Mouse (Mus musculus): ENCODE data around the gene Gemin2. TPM values are rescaled to one million over a fixed set of nuclear protein-coding genes. Genes with fewer than 3 reads are reported as not detected.
A peak's percentile ranks its signal among the peaks of the same experiment; 100 is the strongest.

The Gemin2 gene
- polyA plus RNA-seq, 1 experiment from 2014 or later, result 29.4 TPM

DNA sequence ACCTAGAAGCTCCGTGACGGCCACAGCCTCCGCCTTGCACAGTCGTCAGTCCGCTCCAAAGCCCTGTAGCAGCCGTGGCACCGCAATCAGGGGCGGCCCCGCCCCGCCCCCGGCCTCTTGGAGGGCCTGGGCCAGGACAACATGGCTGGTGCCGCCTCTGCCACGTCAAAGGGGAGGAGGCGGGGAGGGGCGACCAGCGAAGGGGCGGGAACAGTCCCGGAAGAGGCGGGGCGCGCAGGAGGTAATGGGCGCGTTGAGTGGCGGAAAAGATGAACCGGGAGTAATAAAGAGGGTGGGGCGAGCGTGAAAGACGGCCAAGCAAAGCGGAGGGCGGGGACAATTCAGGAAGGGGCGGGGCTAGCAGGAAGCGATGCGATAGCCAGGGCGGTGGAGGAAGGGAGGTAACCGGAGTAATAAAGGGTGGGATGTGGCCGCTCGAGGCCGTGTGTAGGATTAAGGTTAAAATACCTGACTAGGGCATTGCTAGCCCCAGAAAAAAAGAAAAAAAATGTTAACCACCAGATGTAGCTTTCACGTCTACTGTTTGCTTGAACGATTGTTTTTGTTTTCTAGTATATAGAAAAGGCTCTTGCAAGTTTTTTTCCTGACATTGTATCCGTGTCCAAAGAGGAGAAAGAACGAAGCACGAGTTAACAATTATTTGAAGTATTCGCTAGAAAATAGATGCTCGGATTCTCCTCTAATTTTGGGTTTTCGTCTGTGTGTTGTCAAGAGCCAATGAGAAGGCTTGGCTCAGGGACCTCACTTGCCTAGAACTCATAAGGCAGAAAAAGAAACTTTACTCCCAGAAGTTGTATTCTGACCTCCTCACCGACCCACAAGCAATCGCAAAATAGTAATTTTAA is 1.1 kb upstream of the Gemin2 start, which contains the start of gene Sec23a:
Sec23a (minus strand) TSS at position 174 of the 866 bp plus-strand sequence.
- Histone ChIP-seq H3K36me3 (replicated peaks; ENCODE audit: control insufficient read depth, insufficient read depth, low read depth, low read length) (no peaks in the 10 kb centered on the region), H3K4me2 (ENCODE audit: low read depth, low read length) (peak within 1 kb of the TSS; percentile 74), H3K9ac (replicated peaks; ENCODE audit: low read length) (peak within 1 kb of the TSS; percentile 80), H3K27ac (replicated peaks; ENCODE audit: low read depth, low read length) (peak within 1 kb of the TSS; percentile 68; the same call in 1 of the 2 replicates), H3K4me1 (ENCODE audit: control insufficient read depth, insufficient read depth, low read length) (no peaks in the 10 kb centered on the region), H3K4me3 (ENCODE audit: low read depth, low read length) (peak within 1 kb of the TSS; percentile 77), H3K9me3 (replicated peaks; ENCODE audit: control insufficient read depth, low read length) (no peaks in the 10 kb centered on the region), H3K27me3 (ENCODE audit: control insufficient read depth, insufficient read depth, low read length) (no peaks in the 10 kb centered on the region)
- under 1% methylated on average over 48 of the region's 48 CpGs for WGBS
- peak; percentile 99 for DNase-seq (ENCODE audit: low spot score)
- ATAC-seq (replicated peaks; ENCODE audit: insufficient number of reproducible peaks, low FRiP score, low TSS enrichment, low read depth), result peak; percentile 98

DNA sequence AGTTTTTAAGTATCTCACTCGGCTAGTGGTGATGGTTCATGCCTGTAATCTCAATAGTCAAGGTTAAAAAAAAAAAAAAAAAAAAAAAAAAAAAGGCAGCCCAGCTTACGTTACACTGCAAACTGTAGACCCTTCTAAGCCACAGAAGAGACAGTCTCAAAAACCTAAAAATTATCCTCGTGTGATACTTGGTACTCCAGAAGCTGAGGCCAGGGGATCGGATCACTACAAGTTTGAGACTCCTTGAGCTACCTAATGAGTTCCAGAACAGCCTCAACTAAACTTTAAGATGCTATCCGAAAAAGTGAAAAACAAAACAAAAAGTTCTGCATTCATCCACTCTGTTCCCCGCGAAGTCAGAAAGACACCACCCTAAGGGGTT is 492 bp upstream of the Gemin2 start:
- ATAC-seq (replicated peaks; ENCODE audit: insufficient number of reproducible peaks, low FRiP score, low TSS enrichment, low read depth) (no peak), DNase-seq (ENCODE audit: low spot score) (peak; percentile 39)
- Histone ChIP-seq H3K4me1 (ENCODE audit: control insufficient read depth, insufficient read depth, low read length) (no peaks in the 10 kb centered on the region), H3K4me2 (ENCODE audit: low read depth, low read length) (peak overlapping the region; percentile 55), H3K27ac (replicated peaks; ENCODE audit: low read depth, low read length) (no peak overlapping the region), H3K9ac (replicated peaks; ENCODE audit: low read length) (peak overlapping the region; percentile 29), H3K9me3 (replicated peaks; ENCODE audit: control insufficient read depth, low read length) (no peaks in the 10 kb centered on the region), H3K4me3 (ENCODE audit: low read depth, low read length) (peak overlapping the region; percentile 56), H3K36me3 (replicated peaks; ENCODE audit: control insufficient read depth, insufficient read depth, low read depth, low read length) (no peaks in the 10 kb centered on the region), H3K27me3 (ENCODE audit: control insufficient read depth, insufficient read depth, low read length) (no peaks in the 10 kb centered on the region)
- 1% methylated on average over 7 of the region's 7 CpGs for WGBS

DNA sequence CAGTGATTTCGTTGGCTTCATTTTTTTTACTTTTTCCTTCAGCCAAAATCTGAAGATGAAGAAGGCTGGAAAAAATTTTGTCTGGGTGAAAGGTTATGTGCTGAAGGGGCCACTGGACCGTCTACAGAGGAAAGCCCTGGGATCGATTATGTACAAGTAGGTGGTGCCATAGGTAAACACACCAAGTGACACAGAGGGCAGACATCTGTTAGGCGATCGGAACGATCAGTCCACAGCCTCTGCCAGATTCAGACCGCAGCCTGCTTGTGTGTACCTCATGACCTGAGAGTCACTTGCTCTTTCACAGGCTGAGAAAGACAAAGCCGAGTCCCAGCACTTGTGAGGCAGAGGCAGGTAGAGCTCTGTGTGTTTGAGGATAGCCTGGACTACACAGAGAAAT is 4.8 kb downstream of the Gemin2 start:
- Histone ChIP-seq H3K9me3 (replicated peaks; ENCODE audit: control insufficient read depth, low read length) (no peaks in the 10 kb centered on the region), H3K27me3 (ENCODE audit: control insufficient read depth, insufficient read depth, low read length) (no peaks in the 10 kb centered on the region), H3K4me1 (ENCODE audit: control insufficient read depth, insufficient read depth, low read length) (no peaks in the 10 kb centered on the region), H3K27ac (replicated peaks; ENCODE audit: low read depth, low read length) (no peak overlapping the region), H3K4me3 (ENCODE audit: low read depth, low read length) (no peak overlapping the region), H3K36me3 (replicated peaks; ENCODE audit: control insufficient read depth, insufficient read depth, low read depth, low read length) (no peaks in the 10 kb centered on the region; the same call in 1 of the 2 replicates), H3K4me2 (ENCODE audit: low read depth, low read length) (no peak overlapping the region), H3K9ac (replicated peaks; ENCODE audit: low read length) (no peak overlapping the region)
- DNase-seq (ENCODE audit: low spot score) (no peak), ATAC-seq (replicated peaks; ENCODE audit: insufficient number of reproducible peaks, low FRiP score, low TSS enrichment, low read depth) (no peak)
- WGBS, result 67% methylated on average over 8 of the region's 8 CpGs

DNA sequence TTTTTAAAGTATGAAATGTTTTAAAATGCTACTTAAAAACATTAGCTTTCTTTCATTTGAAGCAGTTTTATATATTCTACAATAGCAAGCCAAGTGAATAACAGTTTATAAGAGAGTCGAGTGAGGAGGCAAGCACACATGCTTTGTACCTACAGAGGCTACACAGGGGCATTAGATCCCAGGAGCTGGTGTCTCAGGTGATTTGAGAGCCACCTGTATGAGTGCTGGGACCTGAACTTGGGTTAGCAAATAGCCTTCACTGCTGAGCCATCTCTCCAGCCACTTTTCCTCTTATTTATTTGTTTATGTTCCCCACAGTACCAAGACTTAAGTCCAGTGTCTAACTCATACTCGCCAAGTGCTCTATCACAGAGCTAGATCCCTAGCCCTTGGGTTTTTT is 6.7 kb downstream of the Gemin2 start:
- H3K9me3 ChIP-seq (replicated peaks; ENCODE audit: control insufficient read depth, low read length), result no peaks in the 10 kb centered on the region
- DNase-seq (ENCODE audit: low spot score) (no peak), ATAC-seq (replicated peaks; ENCODE audit: insufficient number of reproducible peaks, low FRiP score, low TSS enrichment, low read depth) (no peak)
- H3K4me2 ChIP-seq (ENCODE audit: low read depth, low read length), result no peak overlapping the region
- H3K27ac ChIP-seq (replicated peaks; ENCODE audit: low read depth, low read length), result no peak overlapping the region
- no peaks in the 10 kb centered on the region for H3K4me1 ChIP-seq (ENCODE audit: control insufficient read depth, insufficient read depth, low read length)
- WGBS, result 85% methylated on average over 2 of the region's 2 CpGs
- H3K4me3 ChIP-seq (ENCODE audit: low read depth, low read length), result no peak overlapping the region
- no peaks in the 10 kb centered on the region for H3K27me3 ChIP-seq (ENCODE audit: control insufficient read depth, insufficient read depth, low read length)
- H3K36me3 ChIP-seq (replicated peaks; ENCODE audit: control insufficient read depth, insufficient read depth, low read depth, low read length), result no peaks in the 10 kb centered on the region; the same call in 1 of the 2 replicates
- H3K9ac ChIP-seq (replicated peaks; ENCODE audit: low read length), result no peak overlapping the region

DNA sequence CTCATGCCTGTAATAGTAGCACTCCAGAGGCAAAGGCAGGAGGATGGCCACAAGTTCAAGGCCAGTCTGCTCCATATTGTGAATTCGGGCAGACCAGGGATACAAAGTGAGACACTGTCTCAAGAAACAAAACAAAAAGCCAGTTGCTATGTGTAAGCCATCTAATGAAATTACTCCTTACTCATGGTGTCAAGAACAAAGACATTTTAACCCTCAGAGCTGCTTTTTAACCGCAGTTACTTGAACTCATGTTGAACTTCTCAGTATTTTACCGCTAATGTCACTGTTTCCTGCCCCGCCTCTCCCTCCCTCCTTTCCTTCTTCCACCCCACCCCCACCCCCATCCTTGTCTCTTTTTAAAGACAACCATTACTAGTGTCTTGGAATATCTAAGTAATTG is 8.1 kb downstream of the Gemin2 start:
- ATAC-seq (replicated peaks; ENCODE audit: insufficient number of reproducible peaks, low FRiP score, low TSS enrichment, low read depth) (no peak), DNase-seq (ENCODE audit: low spot score) (no peak)
- Histone ChIP-seq H3K27me3 (ENCODE audit: control insufficient read depth, insufficient read depth, low read length) (no peaks in the 10 kb centered on the region), H3K27ac (replicated peaks; ENCODE audit: low read depth, low read length) (no peak overlapping the region), H3K9ac (replicated peaks; ENCODE audit: low read length) (no peak overlapping the region), H3K4me3 (ENCODE audit: low read depth, low read length) (no peak overlapping the region), H3K36me3 (replicated peaks; ENCODE audit: control insufficient read depth, insufficient read depth, low read depth, low read length) (peaks cover 3% of the 10 kb centered on the region), H3K9me3 (replicated peaks; ENCODE audit: control insufficient read depth, low read length) (no peaks in the 10 kb centered on the region), H3K4me2 (ENCODE audit: low read depth, low read length) (no peak overlapping the region), H3K4me1 (ENCODE audit: control insufficient read depth, insufficient read depth, low read length) (no peaks in the 10 kb centered on the region)
- 90% methylated on average over 4 of the region's 4 CpGs for WGBS

DNA sequence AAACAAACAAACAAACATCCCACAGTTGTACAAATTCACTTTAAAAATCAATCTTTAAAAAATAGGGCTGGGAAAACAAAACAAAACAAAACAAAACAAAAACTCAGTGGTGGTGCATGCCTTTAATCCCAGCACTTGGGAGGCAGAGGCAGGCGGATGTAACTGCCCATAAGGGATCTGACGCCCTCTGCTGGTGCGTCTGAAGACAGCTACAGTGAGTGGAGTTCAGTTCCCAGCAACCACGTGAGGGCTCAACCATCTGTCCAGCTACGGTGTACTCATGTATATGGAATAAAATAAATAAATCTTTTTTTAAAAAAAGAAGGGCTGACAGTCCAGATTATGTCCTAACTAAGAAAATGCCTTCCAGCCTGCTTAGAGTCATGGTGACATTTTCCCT is 18.9 kb downstream of the Gemin2 start:
- 66% methylated on average over 5 of the region's 5 CpGs for WGBS
- DNase-seq (ENCODE audit: low spot score) (no peak), ATAC-seq (replicated peaks; ENCODE audit: insufficient number of reproducible peaks, low FRiP score, low TSS enrichment, low read depth) (no peak)

DNA sequence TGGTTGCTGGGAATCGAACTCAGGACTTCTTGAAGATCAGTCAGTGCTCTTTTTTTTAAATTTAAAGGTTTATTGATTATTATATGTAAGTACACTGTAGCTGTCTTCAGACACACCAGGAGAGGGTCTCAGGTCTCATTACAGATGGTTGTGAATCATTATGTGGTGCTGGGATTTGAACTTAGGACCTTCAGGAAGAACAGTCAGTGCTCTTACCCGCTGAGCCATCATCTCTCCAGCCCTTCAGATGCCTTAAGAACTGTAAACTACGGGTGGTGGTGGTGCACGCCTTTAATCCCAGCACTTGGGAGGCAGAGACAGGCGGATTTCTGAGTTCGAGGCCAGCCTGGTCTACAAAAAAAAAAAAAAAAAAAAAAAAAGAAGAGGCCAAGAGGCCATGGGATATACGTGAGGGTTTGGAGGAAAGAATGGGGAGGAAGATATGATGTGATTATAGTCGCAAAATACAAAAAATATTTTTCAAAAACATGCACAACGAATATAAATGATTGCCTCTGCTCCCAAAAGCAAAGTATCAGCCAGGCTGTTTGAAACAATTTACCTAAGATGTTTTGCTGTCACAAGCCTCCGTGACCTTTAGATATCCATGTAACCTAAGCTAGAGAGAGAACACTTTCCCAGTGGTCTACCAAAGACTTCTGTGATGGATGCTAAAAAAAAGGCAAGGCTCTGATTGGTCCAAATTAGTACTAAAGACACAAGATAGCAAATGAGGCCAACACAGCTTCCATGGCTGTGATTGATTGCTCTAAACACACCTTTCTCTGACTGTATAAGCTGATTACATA is 26.2 kb downstream of the Gemin2 start:
- no peak overlapping the region; the same call in 1 of the 2 replicates for H3K27ac ChIP-seq (replicated peaks; ENCODE audit: low read depth, low read length)
- no peak overlapping the region for H3K4me2 ChIP-seq (ENCODE audit: low read depth, low read length)
- WGBS, result 64% methylated on average over 10 of the region's 10 CpGs

More for the DNA sequence above, 18.9 kb downstream of the Gemin2 start:
- no peak overlapping the region for H3K4me3 ChIP-seq (ENCODE audit: low read depth, low read length)
- H3K36me3 ChIP-seq (replicated peaks; ENCODE audit: control insufficient read depth, insufficient read depth, low read depth, low read length), result no peaks in the 10 kb centered on the region
- no peaks in the 10 kb centered on the region for H3K27me3 ChIP-seq (ENCODE audit: control insufficient read depth, insufficient read depth, low read length)
- H3K9me3 ChIP-seq (replicated peaks; ENCODE audit: control insufficient read depth, low read length), result no peaks in the 10 kb centered on the region
- no peak overlapping the region for H3K9ac ChIP-seq (replicated peaks; ENCODE audit: low read length)
- H3K27ac ChIP-seq (replicated peaks; ENCODE audit: low read depth, low read length), result no peak overlapping the region
- H3K4me2 ChIP-seq (ENCODE audit: low read depth, low read length), result no peak overlapping the region
- H3K4me1 ChIP-seq (ENCODE audit: control insufficient read depth, insufficient read depth, low read length), result no peaks in the 10 kb centered on the region

More for the DNA sequence above, 26.2 kb downstream of the Gemin2 start:
- Histone ChIP-seq H3K36me3 (replicated peaks; ENCODE audit: control insufficient read depth, insufficient read depth, low read depth, low read length) (peaks cover 2% of the 10 kb centered on the region; the same call in 1 of the 2 replicates), H3K27me3 (ENCODE audit: control insufficient read depth, insufficient read depth, low read length) (no peaks in the 10 kb centered on the region), H3K9ac (replicated peaks; ENCODE audit: low read length) (no peak overlapping the region), H3K4me3 (ENCODE audit: low read depth, low read length) (no peak overlapping the region), H3K4me1 (ENCODE audit: control insufficient read depth, insufficient read depth, low read length) (no peaks in the 10 kb centered on the region), H3K9me3 (replicated peaks; ENCODE audit: control insufficient read depth, low read length) (no peaks in the 10 kb centered on the region)
- no peak; the same call in 1 of the 2 replicates for ATAC-seq (replicated peaks; ENCODE audit: insufficient number of reproducible peaks, low FRiP score, low TSS enrichment, low read depth)
- DNase-seq (ENCODE audit: low spot score), result peak; percentile 5

Data from embryonic facial prominence, embryonic 11.5 days (tissue).